Mouse (Mus musculus) thymus, adult 2 months (tissue): ENCODE data around the gene Trpt1. TPM values are rescaled to one million over a fixed set of nuclear protein-coding genes. Genes with fewer than 3 reads are reported as not detected.

ENCODE experiments used
- DNase-seq: peaks from one replicate; pipeline ENCODE4 v3.0.0; 2021
- H3K27ac ChIP-seq: fragments of 200-500 bp; 2 replicates; pipeline ENCODE4 v1.5.1; 2012; ENCODE audit warnings: low read length, control low read depth; ENCODE audit not compliant: control insufficient read depth, insufficient read depth
- H3K27me3 ChIP-seq: fragments of 200-500 bp; 2 replicates; pipeline ENCODE4 v1.6.1; 2012; ENCODE audit warnings: mild to moderate bottlenecking, low read length, moderate library complexity, mixed read lengths; ENCODE audit not compliant: control insufficient read depth, insufficient read depth
- H3K36me3 ChIP-seq: fragments of 200-500 bp; 2 replicates; pipeline ENCODE4 v1.6.1; 2012; ENCODE audit warnings: mild to moderate bottlenecking, low read length, moderate library complexity; ENCODE audit not compliant: control insufficient read depth, insufficient read depth
- H3K4me1 ChIP-seq: fragments of 200-500 bp; replicated peaks from 2 replicates; pipeline ENCODE4 v1.6.1; 2012; ENCODE audit warnings: low read length; ENCODE audit not compliant: control insufficient read depth, insufficient read depth
- H3K4me3 ChIP-seq: fragments of 200-500 bp; 2 replicates; pipeline ENCODE4 v1.5.1; 2012; ENCODE audit warnings: mild to moderate bottlenecking, low read length, control low read depth, moderate library complexity; ENCODE audit not compliant: control insufficient read depth, insufficient read depth
- CTCF ChIP-seq: fragments of 200-500 bp; IDR thresholded peaks from 2 replicates; pipeline ENCODE4 v1.5.1; 2012; ENCODE audit warnings: mild to moderate bottlenecking, control low read depth, low read length, moderate library complexity, borderline replicate concordance; ENCODE audit not compliant: control insufficient read depth, poor library complexity, insufficient read depth; ENCODE audit errors: extremely low read depth
- POLR2A ChIP-seq: fragments of 200-500 bp; IDR thresholded peaks from 2 replicates; pipeline ENCODE4 v1.6.1; 2012; ENCODE audit warnings: mild to moderate bottlenecking, low read length, control low read depth, moderate library complexity; ENCODE audit not compliant: control insufficient read depth, poor library complexity, insufficient read depth; ENCODE audit errors: extremely low read depth
- WGBS: fragments of 180-500 bp; shearing (Covaris S2); methylation state at CpG from one replicate; pipeline ENCODE4 v1.1.7; 2018; 5-methylcytosine and 5-hydroxymethylcytosine counted together
- polyA plus RNA-seq: library from polyadenylated mRNA; depleted of rRNA; stranded (reverse); fragments of >200 nt; gene quantifications from 2 replicates; pipeline ENCODE4 v1.2.3, GENCODE M21; 2012; rRNA removed

Trpt1 gene
- polyA plus RNA-seq, 1 experiment, result 9.9 TPM

DNA sequence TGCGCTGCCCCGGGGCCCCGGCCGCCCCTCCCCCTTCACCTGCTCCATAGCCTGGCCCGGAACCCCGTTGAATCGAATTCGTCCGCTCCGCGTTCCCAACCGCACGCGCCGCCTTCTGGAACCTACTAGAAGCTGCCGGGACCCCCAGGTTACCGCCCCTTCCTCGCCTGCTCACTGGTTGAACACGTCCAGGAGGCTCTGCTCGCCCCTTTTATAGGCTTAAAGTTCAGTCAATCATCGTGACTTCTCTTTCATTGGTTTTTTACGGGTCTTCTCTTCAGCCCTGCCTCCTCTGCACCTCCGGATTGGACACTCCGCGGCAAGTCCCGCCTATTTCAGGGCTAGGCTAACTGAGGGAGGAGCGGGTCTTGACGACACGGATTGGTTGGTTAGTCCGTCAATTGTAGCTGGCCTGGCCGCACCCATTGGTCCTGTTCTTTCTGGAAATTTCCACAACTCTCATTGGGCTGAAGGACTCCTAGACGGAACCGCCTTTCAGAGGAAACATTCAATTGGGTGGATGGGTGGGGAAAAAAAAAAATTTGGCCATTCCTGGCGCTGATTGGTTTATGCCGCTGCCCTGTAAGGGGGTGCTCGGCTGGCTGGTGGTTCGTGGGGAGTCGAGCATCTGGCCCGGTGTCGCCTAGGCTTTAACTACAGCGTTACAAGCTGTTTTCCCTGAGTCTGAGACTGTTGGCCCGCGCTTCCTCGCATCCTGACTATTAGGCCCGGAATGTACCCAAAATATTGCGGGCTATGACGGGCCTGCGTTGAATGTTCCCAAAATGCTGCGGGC is 44.1 kb downstream of the Trpt1 start, which contains the start of gene Stip1:
TSS of gene Stip1 (minus strand) at position 127 of the 796 bp plus-strand sequence.
- Histone ChIP-seq H3K4me1 (peaks cover 7% of the 10 kb centered on the region; the same call in 1 of the 2 replicates), H3K4me3 (peak within 1 kb of the TSS; percentile 92), H3K27me3 (no peaks in the 10 kb centered on the region), H3K36me3 (peaks cover 4% of the 10 kb centered on the region; the same call in 1 of the 2 replicates), H3K27ac (peak within 1 kb of the TSS; percentile 91)
- under 1% methylated on average over 49 of the region's 49 CpGs for WGBS
- peak; percentile 100 for DNase-seq
- TF ChIP-seq POLR2A, result peak; percentile 96
- 0 out of 2 replicates have a peak, but pooled peaks have one; percentile 23 for TF ChIP-seq CTCF

DNA sequence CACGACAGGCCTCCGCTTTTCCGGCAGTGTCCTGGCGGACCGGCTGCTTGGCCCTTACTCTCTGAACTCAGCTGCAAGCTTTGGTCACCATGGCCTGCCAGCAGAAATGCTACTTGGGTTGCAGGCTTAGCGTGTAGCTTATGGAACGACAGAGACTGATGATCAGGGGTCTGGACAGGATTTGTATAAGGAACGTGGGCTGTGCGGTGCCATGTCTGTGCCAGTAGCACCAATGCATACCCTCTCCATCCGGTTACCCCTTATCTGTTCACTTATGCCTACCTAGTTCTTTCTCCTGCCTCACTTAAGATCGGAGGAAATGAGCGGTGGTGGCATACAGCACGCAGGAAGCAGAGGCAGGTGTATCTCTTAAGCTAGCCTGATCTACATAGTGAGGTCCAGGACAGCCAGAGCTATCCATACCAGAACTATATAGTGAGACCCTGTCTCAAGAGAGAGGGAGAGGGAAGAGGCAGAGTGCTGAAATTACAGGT is 44.8 kb downstream of the Trpt1 start:
- H3K36me3 ChIP-seq, result no peaks in the 10 kb centered on the region
- peak overlapping the region; percentile 91 for H3K27ac ChIP-seq
- peak; percentile 53 for DNase-seq
- TF ChIP-seq POLR2A (no peak), CTCF (0 out of 2 replicates have a peak, but pooled peaks have one; percentile 1)
- peaks cover 7% of the 10 kb centered on the region; the same call in 1 of the 2 replicates for H3K4me1 ChIP-seq
- H3K27me3 ChIP-seq, result no peaks in the 10 kb centered on the region
- WGBS, result 11% methylated on average over 13 of the region's 13 CpGs
- H3K4me3 ChIP-seq, result peak overlapping the region; percentile 66

DNA sequence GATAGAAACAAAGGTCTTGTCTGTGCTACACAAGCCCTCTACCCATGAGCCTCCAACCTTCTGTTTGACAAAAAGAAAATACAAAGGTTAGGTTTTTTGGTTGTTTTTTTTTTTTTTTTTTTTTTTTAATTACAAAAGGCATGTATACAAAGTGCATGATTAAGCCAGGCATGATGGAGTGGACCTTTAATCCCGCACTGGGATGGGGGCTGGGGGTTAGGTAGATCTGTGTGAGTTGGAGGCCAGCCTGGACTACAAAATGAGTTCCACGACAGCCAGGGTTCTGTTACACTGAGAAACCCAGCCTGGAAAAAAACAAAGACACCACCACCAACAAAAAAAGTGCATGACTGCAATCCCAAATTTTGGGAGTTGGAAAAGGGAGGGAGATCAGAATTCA is 45.2 kb downstream of the Trpt1 start:
- TF ChIP-seq POLR2A (no peak), CTCF (no peak)
- DNase-seq, result no peak
- H3K4me3 ChIP-seq, result no peak overlapping the region
- H3K36me3 ChIP-seq, result no peaks in the 10 kb centered on the region
- H3K27ac ChIP-seq, result no peak overlapping the region; the same call in 1 of the 2 replicates
- 96% methylated on average over 2 of the region's 2 CpGs for WGBS
- no peaks in the 10 kb centered on the region for H3K27me3 ChIP-seq
- peaks cover 7% of the 10 kb centered on the region; the same call in 1 of the 2 replicates for H3K4me1 ChIP-seq

DNA sequence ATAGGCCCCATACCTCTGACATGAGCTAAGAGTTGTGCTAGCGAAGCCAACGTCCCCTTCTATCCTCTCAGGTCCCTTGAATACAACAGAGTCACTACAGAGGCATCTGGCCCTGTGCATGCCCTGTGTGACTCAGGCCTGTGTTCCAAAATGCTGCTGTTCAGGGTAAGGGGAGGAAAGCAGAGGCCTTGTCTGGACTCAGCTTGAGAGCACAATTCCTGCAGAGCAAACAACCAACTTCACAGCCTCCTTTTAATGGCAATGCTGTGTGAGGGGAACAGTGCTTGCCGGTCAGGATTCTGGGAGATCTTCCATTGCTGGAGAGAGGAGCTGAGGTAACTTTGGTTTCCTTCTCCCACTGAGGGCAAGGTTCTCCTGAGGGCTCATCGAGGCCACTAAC is 48.3 kb downstream of the Trpt1 start:
- TF ChIP-seq POLR2A (no peak), CTCF (no peak)
- 96% methylated on average over 4 of the region's 4 CpGs for WGBS
- H3K4me1 ChIP-seq, result peaks cover 3% of the 10 kb centered on the region; the same call in 1 of the 2 replicates
- no peaks in the 10 kb centered on the region for H3K36me3 ChIP-seq
- no peaks in the 10 kb centered on the region for H3K27me3 ChIP-seq
- H3K27ac ChIP-seq, result no peak overlapping the region
- H3K4me3 ChIP-seq, result no peak overlapping the region
- DNase-seq, result no peak

DNA sequence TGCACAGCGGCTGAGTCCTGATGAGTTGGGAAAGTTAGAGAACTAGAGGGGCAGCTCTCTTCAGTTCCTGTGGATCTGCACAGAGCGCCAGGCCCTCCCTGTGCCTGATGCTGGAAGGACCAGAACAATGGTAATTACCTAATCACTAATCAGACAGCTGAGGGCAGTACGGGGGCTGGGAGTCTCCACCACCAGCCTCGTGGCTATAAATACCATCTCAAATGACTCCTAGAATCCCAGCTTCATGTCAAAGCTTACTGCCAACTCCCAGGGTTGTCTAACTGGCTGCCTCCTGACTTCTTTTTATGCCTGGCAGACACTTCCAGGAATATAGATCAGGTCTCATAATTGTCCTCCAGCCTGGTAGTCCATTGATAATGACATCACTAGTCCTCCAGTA is 48.8 kb downstream of the Trpt1 start:
- WGBS, result 91% methylated on average over 4 of the region's 4 CpGs
- TF ChIP-seq POLR2A, result no peak
- no peak for TF ChIP-seq CTCF

More for the DNA sequence above, 48.8 kb downstream of the Trpt1 start:
- DNase-seq, result no peak
- H3K4me3 ChIP-seq, result no peak overlapping the region
- no peaks in the 10 kb centered on the region for H3K36me3 ChIP-seq
- H3K27me3 ChIP-seq, result no peaks in the 10 kb centered on the region
- peaks cover 3% of the 10 kb centered on the region; the same call in 1 of the 2 replicates for H3K4me1 ChIP-seq
- H3K27ac ChIP-seq, result no peak overlapping the region

Other genes starting within 250 kb of the Trpt1 start
- 29.5 and 30.6 TPM in 2 replicates for gene Rps6ka4, start 155.5 kb upstream of the Trpt1 start, polyA plus RNA-seq
- 225 and 234 TPM in 2 replicates for gene Ccdc88b, start 137.9 kb upstream of the Trpt1 start, polyA plus RNA-seq
- 183 and 203 TPM in 2 replicates for gene Trmt112, start 86.4 kb upstream of the Trpt1 start, polyA plus RNA-seq
- 99.4 and 133 TPM in 2 replicates for gene Prdx5, start 86.0 kb upstream of the Trpt1 start, polyA plus RNA-seq
- gene Esrra, start 74.3 kb upstream of the Trpt1 start, polyA plus RNA-seq, result 67.9 and 77.4 TPM in 2 replicates
- 3.7 and 5.2 TPM in 2 replicates for gene Catsperz, start 70.8 kb upstream of the Trpt1 start, polyA plus RNA-seq
- 1.5 and 1.8 TPM in 2 replicates for gene Kcnk4, start 61.6 kb upstream of the Trpt1 start, polyA plus RNA-seq
- 59.1 and 65.6 TPM in 2 replicates for gene Bad, start 54.3 kb upstream of the Trpt1 start, polyA plus RNA-seq
- gene Gpr137, start 53.7 kb upstream of the Trpt1 start, polyA plus RNA-seq, result 66.8 and 86.6 TPM in 2 replicates
- gene Ppp1r14b, start 21.2 kb upstream of the Trpt1 start, polyA plus RNA-seq, result 337 and 340 TPM in 2 replicates
- gene Plcb3, start 19.7 kb upstream of the Trpt1 start, polyA plus RNA-seq, result 27.2 and 35.5 TPM in 2 replicates
- gene Fkbp2, start 15.6 kb upstream of the Trpt1 start, polyA plus RNA-seq, result 33.2 and 39.4 TPM in 2 replicates
- 38.4 and 38.8 TPM in 2 replicates for gene Vegfb, start 8.5 kb upstream of the Trpt1 start, polyA plus RNA-seq
- gene Dnajc4, start 3.6 kb upstream of the Trpt1 start, polyA plus RNA-seq, result 28.0 and 31.6 TPM in 2 replicates
- 43.0 and 46.5 TPM in 2 replicates for gene Nudt22, start within 50 bp of the Trpt1 start, polyA plus RNA-seq
- gene Fermt3, start 23.3 kb downstream of the Trpt1 start, polyA plus RNA-seq, result 345 and 352 TPM in 2 replicates
- gene Stip1, start 43.8 kb downstream of the Trpt1 start, polyA plus RNA-seq, result 87.4 and 89.5 TPM in 2 replicates
- gene Macrod1, start 60.7 kb downstream of the Trpt1 start, polyA plus RNA-seq, result 37.5 and 49.3 TPM in 2 replicates
- gene Flrt1, start 109.6 kb downstream of the Trpt1 start, polyA plus RNA-seq, result 0.59 and 0.64 TPM in 2 replicates
- 176 and 191 TPM in 2 replicates for gene Otub1, start 210.2 kb downstream of the Trpt1 start, polyA plus RNA-seq
- gene Cox8a, start 221.5 kb downstream of the Trpt1 start, polyA plus RNA-seq, result 1,690 and 1,818 TPM in 2 replicates
- gene Naa40, start 245.1 kb downstream of the Trpt1 start, polyA plus RNA-seq, result 55.9 and 71.6 TPM in 2 replicates